Mouse (Mus musculus): Measurements from ENCODE around the gene Prok2.

GRCm38 (mm10) chr6:99751308-99751707 lies 25.1 kb upstream of the Prok2 start:
- no peak for TF ChIP-seq CTCF (conservative IDR thresholded peaks at IDR 0.05 in 1 of 2, IDR thresholded peaks at IDR 0.05 in 1 of 2; ENCODE audit: low read depth in 2 of 2, low read length in 2 of 2)
- no peak for TF ChIP-seq POLR2A (IDR thresholded peaks at IDR 0.05; ENCODE audit: low read depth, low read length)
- TF ChIP-seq KAT2A (IDR thresholded peaks at IDR 0.05; ENCODE audit: insufficient replicate concordance, low read length): no peak
- no peak for TF ChIP-seq MAZ (IDR thresholded peaks at IDR 0.05; ENCODE audit: low read depth, low read length)
- TF ChIP-seq MAFK (IDR thresholded peaks at IDR 0.05; ENCODE audit: insufficient replicate concordance, low read length): no peak
- no peak for TF ChIP-seq CHD2 (IDR thresholded peaks at IDR 0.05; ENCODE audit: low read length)
